Mouse (Mus musculus): Measurements from ENCODE around the gene Ralgps1.

DNA sequence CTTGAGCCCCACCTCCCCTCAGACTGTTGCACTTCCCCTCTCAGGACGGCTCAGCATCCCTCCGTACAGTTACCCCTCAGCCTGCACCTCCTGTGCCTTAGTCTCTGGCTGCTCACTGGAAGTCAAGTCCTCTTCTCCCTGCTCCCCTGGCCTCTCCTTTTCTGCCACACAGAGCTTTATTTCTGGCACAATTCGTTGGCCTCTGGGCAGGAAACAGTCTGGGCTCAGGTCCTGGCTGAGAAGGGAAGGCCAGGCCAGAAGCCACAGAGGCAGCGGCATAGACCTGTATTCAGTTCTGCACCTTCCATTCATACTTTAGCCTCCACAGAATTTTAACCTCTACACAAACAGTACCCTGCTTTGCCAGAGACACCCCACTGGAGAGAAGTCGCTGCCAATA is 124.4 kb downstream of the Ralgps1 start:
- TF ChIP-seq CTCF (IDR thresholded peaks at IDR 0.05; ENCODE audit: control insufficient read depth, insufficient read depth, insufficient read length), result no peak
- TF ChIP-seq USF1 (IDR thresholded peaks at IDR 0.05; ENCODE audit: low read depth), result no peak
- TF ChIP-seq MYOG (IDR thresholded peaks at IDR 0.05; ENCODE audit: control insufficient read depth, extremely low read depth, insufficient read length), result no peak
- TF ChIP-seq MYOD1 (IDR thresholded peaks at IDR 0.05; ENCODE audit: control insufficient read depth, insufficient read length, low read depth), result no peak
- no peak for TF ChIP-seq MAX (IDR thresholded peaks at IDR 0.05)
- TF ChIP-seq CEBPB (IDR thresholded peaks at IDR 0.05; ENCODE audit: low read depth), result no peak
- TF ChIP-seq FOSL1 (IDR thresholded peaks at IDR 0.05; ENCODE audit: insufficient read depth, low read length, poor library complexity, severe bottlenecking), result no peak
